Mouse (Mus musculus): ENCODE results near the gene Lamtor2. TPM values are rescaled to one million over a fixed set of nuclear protein-coding genes. Genes with fewer than 3 reads are reported as not detected.

The Lamtor2 gene
- total and polyA plus RNA-seq, 3 experiments: 94.3 to 118 (median 104) TPM

- Histone ChIP-seq H3K79me2 (replicated peaks; ENCODE audit: control insufficient read depth, insufficient read depth, low read length) (no peaks in the 10 kb centered on the region), H3K27ac (no peak overlapping the region), H3K36me3 (ENCODE audit: control insufficient read depth, insufficient read depth, low read length) (no peaks in the 10 kb centered on the region), H3K4me1 (ENCODE audit: control insufficient read depth, insufficient read depth, low read length) (peaks cover 9% of the 10 kb centered on the region), H3K9ac (ENCODE audit: low read depth, low read length) (no peak overlapping the region), H3K27me3 (ENCODE audit: control insufficient read depth, insufficient read depth, low read length) (no peaks in the 10 kb centered on the region), H3K4me3 (no peak overlapping the region)
- no peak for TF ChIP-seq CTCF (IDR thresholded peaks at IDR 0.05)
- no peak for TF ChIP-seq EP300 (IDR thresholded peaks at IDR 0.05; ENCODE audit: insufficient read depth, low read depth, low read length)
- no peak for TF ChIP-seq POLR2A (IDR thresholded peaks at IDR 0.05; ENCODE audit: insufficient read depth, low read depth, low read length)
- WGBS: 81% methylated on average over 2 of the region's 2 CpGs
- intact Hi-C loops (cut with DNase I): no loop called here
- no peak for DNase-seq
Observed at GRCm38 (mm10) chr3:88516407-88516806, 36.5 kb downstream of the Lamtor2 start.

- Histone ChIP-seq H3K79me2 (replicated peaks; ENCODE audit: control insufficient read depth, insufficient read depth, low read length) (no peaks in the 10 kb centered on the region), H3K27ac (no peak overlapping the region), H3K36me3 (ENCODE audit: control insufficient read depth, insufficient read depth, low read length) (no peaks in the 10 kb centered on the region), H3K4me1 (ENCODE audit: control insufficient read depth, insufficient read depth, low read length) (peaks cover 13% of the 10 kb centered on the region), H3K4me3 (no peak overlapping the region), H3K9ac (ENCODE audit: low read depth, low read length) (no peak overlapping the region), H3K27me3 (ENCODE audit: control insufficient read depth, insufficient read depth, low read length) (no peaks in the 10 kb centered on the region)
- no peak for DNase-seq
- 86% methylated on average over 2 of the region's 2 CpGs for WGBS
- TF ChIP-seq CTCF (IDR thresholded peaks at IDR 0.05) (no peak), POLR2A (IDR thresholded peaks at IDR 0.05; ENCODE audit: insufficient read depth, low read depth, low read length) (no peak), EP300 (IDR thresholded peaks at IDR 0.05; ENCODE audit: insufficient read depth, low read depth, low read length) (no peak)
- intact Hi-C loops (cut with DNase I): no loop called here
Observed at GRCm38 (mm10) chr3:88515095-88515386, 37.8 kb downstream of the Lamtor2 start.

GRCm38 (mm10) chr3:88514231-88515094, 38.4 kb downstream of the Lamtor2 start:
- H3K9ac ChIP-seq (ENCODE audit: low read depth, low read length): no peak overlapping the region
- H3K27ac ChIP-seq: no peak overlapping the region; the same call in 1 of the 2 replicates

GRCm38 (mm10) chr3:88513546-88514115, 39.2 kb downstream of the Lamtor2 start:
- no peak overlapping the region for H3K4me3 ChIP-seq
- no peak for TF ChIP-seq POLR2A (IDR thresholded peaks at IDR 0.05; ENCODE audit: insufficient read depth, low read depth, low read length)
- intact Hi-C loops (cut with DNase I): no loop called here
- H3K27ac ChIP-seq: peak overlapping the region; percentile 39; the same call in 1 of the 2 replicates
- H3K4me1 ChIP-seq (ENCODE audit: control insufficient read depth, insufficient read depth, low read length): peaks cover 14% of the 10 kb centered on the region
- no peak overlapping the region for H3K9ac ChIP-seq (ENCODE audit: low read depth, low read length)
- peak in 1 of 2 experiments; percentile 32 for DNase-seq
- no peaks in the 10 kb centered on the region for H3K79me2 ChIP-seq (replicated peaks; ENCODE audit: control insufficient read depth, insufficient read depth, low read length)
- 77% methylated on average over 7 of the region's 7 CpGs for WGBS
- H3K36me3 ChIP-seq (ENCODE audit: control insufficient read depth, insufficient read depth, low read length): no peaks in the 10 kb centered on the region
- no peaks in the 10 kb centered on the region for H3K27me3 ChIP-seq (ENCODE audit: control insufficient read depth, insufficient read depth, low read length)

More at GRCm38 (mm10) chr3:88514231-88515094, 38.4 kb downstream of the Lamtor2 start:
- Histone ChIP-seq H3K79me2 (replicated peaks; ENCODE audit: control insufficient read depth, insufficient read depth, low read length) (no peaks in the 10 kb centered on the region), H3K27me3 (ENCODE audit: control insufficient read depth, insufficient read depth, low read length) (no peaks in the 10 kb centered on the region), H3K4me1 (ENCODE audit: control insufficient read depth, insufficient read depth, low read length) (peaks cover 13% of the 10 kb centered on the region), H3K4me3 (no peak overlapping the region), H3K36me3 (ENCODE audit: control insufficient read depth, insufficient read depth, low read length) (no peaks in the 10 kb centered on the region)
- intact Hi-C loops (cut with DNase I): no loop called here
- DNase-seq: no peak
- WGBS: 73% methylated on average over 10 of the region's 10 CpGs
- TF ChIP-seq EP300 (IDR thresholded peaks at IDR 0.05; ENCODE audit: insufficient read depth, low read depth, low read length): no peak
- no peak for TF ChIP-seq CTCF (IDR thresholded peaks at IDR 0.05)
- TF ChIP-seq POLR2A (IDR thresholded peaks at IDR 0.05; ENCODE audit: insufficient read depth, low read depth, low read length): no peak

- Histone ChIP-seq H3K79me2 (replicated peaks; ENCODE audit: control insufficient read depth, insufficient read depth, low read length) (no peaks in the 10 kb centered on the region), H3K4me1 (ENCODE audit: control insufficient read depth, insufficient read depth, low read length) (peaks cover 14% of the 10 kb centered on the region), H3K27ac (peak overlapping the region; percentile 39), H3K4me3 (no peak overlapping the region), H3K36me3 (ENCODE audit: control insufficient read depth, insufficient read depth, low read length) (no peaks in the 10 kb centered on the region), H3K9ac (ENCODE audit: low read depth, low read length) (0 out of 2 replicates have a peak overlapping the region, but pooled peaks have one; percentile 19), H3K27me3 (ENCODE audit: control insufficient read depth, insufficient read depth, low read length) (no peaks in the 10 kb centered on the region)
- peak in 1 of 2 experiments; percentile 38 for DNase-seq
- intact Hi-C loops (cut with DNase I): no loop called here
- TF ChIP-seq EP300 (IDR thresholded peaks at IDR 0.05; ENCODE audit: insufficient read depth, low read depth, low read length): no peak
- TF ChIP-seq CTCF (IDR thresholded peaks at IDR 0.05): no peak
- TF ChIP-seq POLR2A (IDR thresholded peaks at IDR 0.05; ENCODE audit: insufficient read depth, low read depth, low read length): no peak
- WGBS: 43% methylated on average over 14 of the region's 15 CpGs
Observed at GRCm38 (mm10) chr3:88512896-88513545, 39.9 kb downstream of the Lamtor2 start.

All from heart, adult 2 months (tissue).